Mouse (Mus musculus): ENCODE measurements around the gene Prkcz.

GRCm38 (mm10) chr4:155267047-155267543, 94.1 kb downstream of the Prkcz start:
- TF ChIP-seq CTCF (IDR thresholded peaks at IDR 0.05; ENCODE audit: low read depth) (no peak), EP300 (optimal IDR thresholded peaks at IDR 0.05) (no peak)
